Mouse (Mus musculus) activated CD4-positive, CD25-positive, alpha-beta regulatory T cell, adult 4 months (primary cell): ENCODE results near the gene Spsb1. TPM values are rescaled to one million over a fixed set of nuclear protein-coding genes. Genes with fewer than 3 reads are reported as not detected.

Experiments used
- ATAC-seq: one replicate; pipeline ENCODE4 v1.8.0; 2017
- polyA plus RNA-seq, 2 experiments: library from polyadenylated mRNA; unstranded; fragments of 100-300 nt; shearing (Covaris generic); gene quantifications; one replicate each; pipeline ENCODE4 v1.2.1; 2017

Gene Spsb1
- polyA plus RNA-seq, 2 experiments from 2014 or later = 4.0 to 6.3 TPM

DNA sequence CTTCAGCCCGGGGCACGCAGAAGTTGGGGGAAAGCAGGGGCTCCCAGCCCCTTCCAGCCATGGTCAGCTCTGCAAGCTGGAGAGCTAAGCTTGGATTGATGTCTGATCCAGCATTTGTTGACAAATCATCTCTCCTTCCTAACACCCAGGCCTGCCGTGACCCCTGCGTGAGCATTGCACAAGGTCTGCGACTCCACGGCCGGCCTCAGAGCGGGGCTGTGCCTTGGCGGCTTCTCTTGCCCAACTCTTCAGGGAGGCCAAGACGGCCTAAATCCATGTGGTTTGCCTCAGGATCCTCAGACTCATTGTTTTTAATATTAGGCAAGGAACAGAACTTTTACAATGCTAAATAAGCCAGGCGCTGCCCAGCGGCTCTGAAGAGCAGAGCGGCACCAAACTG, 3.6 kb downstream of the Spsb1 start:
- ATAC-seq = no peak

DNA sequence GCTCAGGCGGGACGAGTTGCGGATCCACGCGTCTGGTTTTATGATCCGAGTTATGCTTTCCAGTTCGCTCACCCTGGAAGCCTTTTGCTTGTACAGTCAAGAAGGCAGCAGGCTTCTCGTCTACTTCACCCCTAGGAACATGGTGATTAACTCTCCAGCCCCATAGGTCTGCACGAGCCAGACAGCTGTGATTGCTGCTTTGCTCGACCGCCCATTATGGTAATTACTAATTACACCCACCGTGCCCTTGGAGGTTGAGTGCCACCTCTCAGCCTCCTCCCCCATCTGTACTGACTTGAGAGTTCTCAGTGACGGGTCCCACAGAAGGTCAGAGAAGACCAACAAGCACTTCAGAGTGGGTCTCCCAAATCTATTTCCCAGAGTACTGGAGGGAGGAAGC, 5.2 kb downstream of the Spsb1 start:
- no peak for ATAC-seq

DNA sequence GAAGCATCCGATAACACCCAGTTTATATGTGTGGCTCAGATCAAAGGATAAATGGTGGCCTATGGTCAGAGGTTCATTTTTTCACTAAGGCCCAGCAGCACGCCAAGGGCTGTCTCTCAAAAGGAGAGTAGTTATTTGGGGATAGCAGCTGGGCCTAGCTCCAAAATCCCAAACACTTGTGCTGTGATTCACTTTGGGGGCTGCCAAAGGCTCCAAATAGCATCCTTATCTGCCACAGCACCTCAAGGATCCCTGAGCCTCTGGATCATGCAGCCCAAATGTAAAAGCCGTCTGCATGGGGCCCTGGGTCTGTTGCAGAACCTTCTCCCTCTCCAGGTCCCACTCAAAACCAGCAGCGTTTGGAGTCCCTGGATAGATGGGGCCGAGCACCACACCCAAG, 6.7 kb downstream of the Spsb1 start:
- no peak for ATAC-seq

DNA sequence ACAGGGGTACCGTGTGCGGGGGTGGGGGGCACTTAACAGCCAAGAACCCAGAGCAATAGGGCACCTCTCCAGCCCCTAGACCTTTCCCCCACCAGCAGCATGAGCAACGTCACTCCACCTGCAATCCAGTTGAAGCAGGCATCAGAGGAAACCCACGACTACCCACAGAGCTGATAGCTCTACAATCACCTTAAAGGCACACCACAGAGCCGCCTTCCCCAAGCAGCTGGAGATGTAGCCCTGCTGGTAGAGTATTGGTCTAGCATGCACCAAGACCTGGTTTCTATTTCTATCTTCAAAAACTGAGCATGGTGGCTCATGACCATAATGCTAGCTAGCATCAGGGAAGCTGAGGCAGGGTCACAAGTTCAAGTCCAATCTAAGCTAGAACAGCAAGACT, 7.4 kb downstream of the Spsb1 start:
- no peak for ATAC-seq

DNA sequence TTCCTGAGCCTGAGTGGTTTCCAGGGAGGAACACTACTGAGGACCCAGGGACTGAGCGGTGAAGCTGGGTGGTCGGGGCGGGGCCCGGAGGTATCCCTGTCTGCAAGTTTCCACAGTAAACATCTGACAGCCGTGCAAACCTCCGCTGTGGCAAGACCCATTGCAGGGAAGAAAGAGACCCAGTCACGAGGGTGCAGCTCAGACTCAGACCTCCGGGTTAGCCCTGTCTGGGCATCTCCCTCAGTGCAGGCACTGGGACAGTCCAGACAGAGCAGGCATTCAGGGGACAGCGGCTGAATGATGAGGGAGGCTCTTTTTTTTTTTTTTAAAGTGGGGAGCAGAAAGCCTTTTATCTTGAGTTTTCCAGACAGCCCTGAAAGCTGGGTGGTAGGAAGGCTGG, 9.6 kb downstream of the Spsb1 start:
- no peak for ATAC-seq

DNA sequence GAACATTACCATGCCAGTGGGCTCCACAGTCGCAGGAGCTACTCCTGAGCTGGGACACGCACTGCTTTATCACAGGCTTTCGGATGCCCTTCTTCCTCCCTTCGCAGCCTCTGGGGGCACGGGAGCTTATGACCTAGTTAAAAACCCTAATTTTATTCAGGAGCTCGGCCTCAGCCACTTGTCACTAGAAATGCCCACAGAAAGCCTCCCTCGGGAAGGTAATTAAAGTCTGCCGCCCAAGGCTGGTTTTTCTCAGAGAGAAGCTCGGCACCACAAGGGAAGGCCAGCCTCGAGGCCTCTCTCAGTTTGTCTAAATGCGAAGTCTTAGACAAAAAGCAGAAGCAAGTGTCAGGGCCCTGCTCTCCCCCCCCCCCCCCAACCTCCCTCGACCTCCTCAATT, 10.6 kb downstream of the Spsb1 start:
- no peak for ATAC-seq

DNA sequence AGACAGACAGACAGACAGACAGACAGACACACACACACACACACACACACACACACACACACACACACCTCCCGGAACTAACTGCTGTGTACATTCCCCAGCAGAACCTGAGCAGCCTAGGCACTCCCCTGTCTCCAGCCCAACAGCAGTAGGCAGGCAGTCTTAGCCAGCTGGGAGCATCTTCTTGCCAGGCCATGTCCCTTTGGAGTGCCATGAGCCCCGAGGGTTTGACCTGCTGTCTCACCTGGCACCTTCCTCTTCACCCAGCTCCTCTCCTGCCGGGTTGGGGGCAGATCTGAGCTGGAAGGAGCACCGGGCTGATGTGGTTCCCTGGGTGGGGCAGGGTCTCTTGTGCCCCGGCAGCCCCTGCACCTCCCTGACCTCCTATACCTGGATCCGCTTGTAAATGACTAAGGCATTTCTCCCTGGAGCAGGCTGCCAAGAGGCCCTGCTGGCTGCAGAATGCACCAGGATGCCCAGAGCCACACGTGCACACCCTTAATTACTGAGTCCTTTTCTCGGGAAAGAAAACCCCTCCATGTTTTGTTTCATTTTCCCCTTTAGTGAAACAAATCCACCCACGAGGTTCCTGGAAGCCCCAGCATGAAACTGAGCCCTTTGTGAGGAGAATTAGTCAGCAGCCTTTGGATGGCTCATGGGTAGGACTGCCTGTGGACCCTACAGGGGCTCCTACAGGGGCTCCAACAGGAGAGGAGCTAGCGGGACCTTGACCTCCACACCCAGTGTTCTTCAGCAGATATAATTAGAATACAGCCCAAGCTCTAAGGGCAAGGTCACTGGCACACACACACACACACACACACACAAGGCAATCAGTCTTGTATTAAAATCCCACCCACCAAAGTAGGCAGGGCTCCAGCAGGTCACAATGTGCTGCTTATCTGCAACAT, 11.8 kb downstream of the Spsb1 start:
- no peak for ATAC-seq

DNA sequence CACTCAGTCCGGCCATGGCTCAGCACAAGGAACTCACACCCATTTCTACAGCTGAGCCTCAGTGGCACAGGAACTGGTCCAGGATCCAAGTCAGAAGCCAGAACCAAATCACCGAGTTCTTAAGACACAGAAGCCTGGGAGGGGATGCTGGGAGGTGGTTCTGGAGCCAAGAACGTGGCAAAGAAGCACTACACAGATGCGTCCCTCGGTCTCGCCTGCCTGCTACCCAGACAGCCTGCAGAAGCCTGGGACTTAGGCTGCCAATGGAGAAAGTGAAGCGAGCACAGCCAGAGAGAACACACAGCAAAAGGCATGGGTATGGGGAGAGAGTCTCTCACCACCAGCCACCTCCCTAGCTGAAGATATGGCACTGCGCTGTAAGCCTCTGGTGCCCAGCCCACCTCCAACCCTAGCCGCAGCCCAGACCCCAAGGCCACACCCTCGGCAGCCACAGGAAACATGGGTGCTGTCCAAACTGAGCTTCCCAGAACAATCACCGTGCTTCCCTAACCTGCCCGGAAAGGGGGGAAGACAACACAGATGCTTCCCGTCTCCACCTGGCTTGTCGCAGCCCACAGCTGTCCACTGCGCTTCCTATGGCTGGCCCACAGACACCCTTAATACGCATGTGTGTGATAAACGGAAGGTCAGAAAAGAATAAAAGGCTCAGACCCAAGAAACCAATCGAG, 13.6 kb downstream of the Spsb1 start:
- ATAC-seq = no peak

DNA sequence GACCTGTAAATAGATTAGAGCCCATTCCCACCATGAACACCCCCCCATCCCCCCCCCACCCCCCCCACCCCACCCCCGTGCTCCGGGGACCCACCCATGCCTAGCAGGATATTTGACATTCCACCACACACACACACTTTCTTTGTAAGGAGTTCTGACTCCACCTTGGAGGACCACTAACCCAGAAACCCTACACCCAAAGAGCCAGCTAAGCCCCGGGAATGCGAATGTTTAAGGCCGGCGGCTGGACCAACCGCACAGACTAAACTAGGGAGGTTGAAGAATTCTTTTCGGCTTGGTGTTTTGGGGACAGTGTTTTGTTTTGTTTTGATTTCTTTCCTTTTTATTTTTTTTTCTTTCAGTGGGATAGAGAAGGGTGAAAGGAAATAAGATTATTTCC, 16.1 kb downstream of the Spsb1 start:
- no peak for ATAC-seq

DNA sequence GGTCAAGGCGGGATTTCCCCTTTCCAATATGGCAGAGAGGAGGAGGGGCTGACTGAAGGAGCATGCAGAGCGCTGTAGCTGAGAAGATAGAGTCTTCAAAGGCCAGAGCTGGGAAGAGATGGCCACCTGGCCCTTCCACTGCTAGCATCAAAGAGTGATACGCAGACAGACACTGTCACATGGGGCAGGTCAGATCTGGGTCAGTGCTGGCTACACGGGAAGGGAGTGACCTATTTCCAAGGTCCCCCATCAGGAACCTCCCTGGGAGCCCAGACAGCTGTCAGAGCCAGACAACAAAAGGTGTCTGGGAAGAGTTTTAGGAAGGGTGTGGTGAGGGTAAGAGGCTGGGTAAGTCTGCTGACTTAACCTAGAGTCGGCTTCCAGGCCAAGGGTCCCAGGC, 17.9 kb downstream of the Spsb1 start:
- ATAC-seq = no peak

DNA sequence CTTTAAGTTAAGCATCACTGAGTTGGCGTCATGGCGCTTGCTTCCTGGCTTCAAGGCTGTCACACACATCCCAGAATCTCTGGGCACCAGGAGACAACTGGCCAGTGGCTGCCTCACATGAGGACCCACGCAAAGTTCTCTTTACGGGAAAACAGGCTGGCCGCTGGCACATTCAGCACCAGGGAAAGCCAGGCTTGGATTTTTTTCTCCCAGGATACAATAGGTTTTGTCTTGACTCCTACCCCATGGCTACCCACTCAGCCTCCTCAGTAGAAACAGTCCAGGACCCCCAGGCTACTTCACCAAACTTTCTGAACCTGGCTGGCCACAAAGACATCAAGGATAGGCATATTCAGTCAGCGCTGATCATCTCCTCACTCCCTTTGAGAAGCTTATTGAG, 19.4 kb downstream of the Spsb1 start:
- ATAC-seq = no peak

DNA sequence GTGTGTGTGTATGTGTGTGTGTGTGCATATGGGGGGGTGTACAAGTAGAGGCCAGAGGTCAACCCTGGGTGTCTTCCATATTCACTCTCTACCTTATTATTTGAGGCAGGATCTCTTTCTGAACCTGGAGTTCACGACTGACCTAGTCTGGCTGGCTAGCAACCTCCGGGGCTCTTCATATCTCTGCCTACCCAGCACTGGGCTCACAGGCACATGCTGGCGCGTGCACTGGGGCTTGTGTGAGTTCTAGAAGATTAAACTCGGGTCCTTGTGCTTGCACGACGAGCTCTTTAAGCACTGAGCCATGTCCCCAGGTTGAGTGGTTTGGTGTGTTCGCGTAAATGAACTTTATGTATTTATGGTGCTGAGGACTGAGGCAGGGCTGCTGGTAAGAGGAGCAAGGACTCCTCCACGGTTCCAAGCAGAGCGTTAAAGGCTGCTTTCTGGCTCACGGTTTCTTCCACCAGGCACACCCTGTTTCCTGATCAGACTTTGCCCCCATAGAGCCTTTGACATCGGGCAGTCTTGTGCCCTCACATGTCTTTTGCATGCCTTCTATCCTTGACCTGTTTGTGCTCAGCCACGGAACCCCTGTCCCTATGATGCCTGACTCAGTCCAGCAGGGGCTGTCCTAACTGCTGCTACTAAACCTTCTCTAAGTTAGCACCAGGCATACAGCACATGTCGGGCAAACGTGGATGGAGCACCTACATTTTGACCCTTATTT, 21.2 kb downstream of the Spsb1 start:
- no peak for ATAC-seq

DNA sequence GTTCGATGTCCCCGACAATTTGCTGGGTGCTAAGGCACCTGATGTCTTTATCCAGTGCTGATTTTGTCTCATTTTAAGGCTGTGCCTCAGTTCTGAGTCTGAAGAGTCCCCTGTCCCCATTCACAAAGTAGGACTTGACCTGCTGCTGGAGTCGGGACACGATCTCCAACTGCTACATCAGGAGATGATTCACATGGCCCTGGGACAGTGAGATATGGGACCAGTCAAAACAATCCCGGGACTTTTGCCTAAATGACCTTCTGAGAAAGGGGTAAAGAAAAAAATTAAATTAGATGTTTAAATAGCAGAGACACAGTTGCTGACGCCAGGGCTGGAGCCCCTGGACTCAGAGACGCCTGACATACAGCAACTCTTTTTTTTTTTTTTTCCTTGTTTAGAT, 21.8 kb downstream of the Spsb1 start:
- ATAC-seq = no peak

DNA sequence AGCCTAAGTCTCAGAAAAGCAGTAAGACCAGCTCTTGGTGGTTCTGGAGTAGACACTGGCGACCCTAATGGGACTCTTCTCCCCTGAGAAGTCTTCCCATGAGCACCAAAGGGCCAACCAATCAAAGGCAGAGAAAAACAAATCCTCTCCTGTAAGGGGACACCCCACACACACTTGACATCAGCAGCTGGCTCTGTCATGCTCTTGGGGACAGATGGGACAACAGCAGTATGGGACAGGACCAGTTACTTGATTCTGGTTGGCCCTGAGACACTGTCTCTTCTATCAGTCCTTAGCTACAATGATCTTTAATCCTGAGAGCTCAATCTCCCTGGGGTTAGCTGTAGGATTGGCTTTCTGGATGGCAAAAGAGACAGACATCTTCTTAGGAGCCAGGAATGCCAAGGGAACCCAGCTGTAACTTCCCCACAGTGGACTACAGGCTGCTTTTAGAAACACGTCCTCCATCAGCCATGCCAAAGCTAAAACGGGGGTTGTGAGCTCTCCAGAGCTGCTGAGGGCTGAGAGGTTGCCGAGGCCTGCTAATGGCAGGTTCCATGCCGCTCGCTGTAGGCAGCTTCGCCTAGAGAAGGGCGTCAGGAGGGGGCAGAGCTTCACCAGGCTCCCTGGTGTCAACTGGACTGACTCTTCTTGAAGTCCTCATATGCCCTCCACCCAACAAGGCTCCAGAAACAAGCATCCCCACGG, 22.6 kb downstream of the Spsb1 start:
- no peak for ATAC-seq

DNA sequence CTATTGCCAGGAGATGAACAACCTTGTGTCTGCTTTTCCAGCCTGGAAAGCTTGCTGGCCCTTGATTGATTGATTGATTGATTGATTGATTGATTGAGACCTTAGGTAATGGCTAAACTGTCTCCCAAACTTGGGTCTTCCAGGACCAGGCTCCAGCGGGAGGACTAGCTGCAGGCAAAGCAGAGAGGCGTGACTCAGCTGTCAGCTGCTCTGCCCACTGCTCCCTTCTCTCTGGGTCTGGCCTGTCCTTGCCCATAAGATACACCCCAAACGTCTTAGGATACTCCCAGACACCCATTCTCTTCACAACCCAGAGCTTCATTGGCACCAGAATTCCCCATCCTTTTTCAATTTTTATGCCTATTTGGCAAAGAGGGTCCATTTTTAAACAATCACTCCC, 24.1 kb downstream of the Spsb1 start:
- ATAC-seq = no peak

DNA sequence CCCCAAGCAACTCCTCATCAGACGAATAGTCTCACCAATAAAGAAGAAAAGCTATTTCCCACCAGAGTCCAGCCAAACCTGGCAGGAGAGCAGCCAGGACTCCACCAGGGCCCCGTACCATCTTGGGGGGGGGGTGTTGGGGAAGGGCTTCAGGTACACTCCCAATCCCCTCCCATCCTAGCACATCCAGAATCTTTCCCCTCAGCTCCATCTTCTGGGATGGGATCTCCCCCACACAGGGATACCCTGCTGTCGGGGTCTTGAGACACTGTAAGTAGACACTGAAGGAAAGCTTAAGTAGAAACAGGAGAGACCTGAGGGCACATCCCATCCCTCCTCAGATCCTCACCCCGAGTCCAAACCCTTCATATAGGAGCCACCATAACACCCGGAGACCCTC, 31.8 kb downstream of the Spsb1 start:
- ATAC-seq = no peak

DNA sequence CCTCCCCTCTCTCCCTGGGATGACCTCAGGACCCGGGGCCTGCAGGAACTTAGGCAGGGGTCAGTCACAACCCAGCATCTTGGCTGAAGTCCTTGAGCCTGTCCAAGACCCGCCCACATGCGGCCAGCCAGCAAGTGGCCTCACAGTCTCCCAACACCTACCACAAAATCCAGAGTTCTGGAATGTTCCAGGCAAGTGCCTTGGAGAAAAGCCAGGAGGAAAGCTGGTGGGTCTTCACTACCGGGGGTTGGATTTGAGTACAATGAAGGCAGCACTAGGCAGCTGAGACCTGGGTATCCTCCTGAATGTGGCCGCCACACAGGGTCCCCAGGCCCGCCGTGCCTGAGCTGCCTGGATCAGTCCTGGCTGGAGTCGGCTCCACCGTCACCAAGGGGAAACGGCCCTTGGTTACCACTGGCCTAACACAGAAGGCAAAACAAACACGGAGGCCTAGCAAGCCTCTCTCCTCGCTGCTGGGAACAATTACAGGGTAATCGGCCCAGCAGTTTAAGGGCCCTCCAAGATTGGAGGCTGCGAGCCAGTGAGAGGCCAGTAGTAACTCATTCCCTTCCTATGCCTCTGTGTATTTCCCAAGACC, 32.6 kb downstream of the Spsb1 start:
- no peak for ATAC-seq

DNA sequence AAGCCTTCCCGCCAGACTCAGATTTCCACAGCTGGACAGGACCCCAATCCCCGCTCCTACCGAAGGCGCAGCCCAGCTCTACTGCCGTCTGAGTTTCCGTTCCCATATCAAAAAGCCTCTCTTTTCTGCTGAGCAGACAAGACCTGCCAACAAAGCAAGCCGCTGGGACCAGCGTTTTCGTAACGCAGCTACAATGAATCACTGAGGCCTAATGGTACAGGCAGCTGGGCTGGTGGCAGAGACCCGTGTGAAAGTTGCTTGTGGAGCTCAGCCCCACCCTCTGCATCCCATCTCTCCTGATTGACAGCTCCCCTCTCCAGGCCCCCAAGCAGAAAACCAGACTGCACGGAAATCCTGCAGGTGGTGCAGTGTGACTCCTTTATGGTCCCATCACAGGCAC, 34.0 kb downstream of the Spsb1 start:
- ATAC-seq = no peak

DNA sequence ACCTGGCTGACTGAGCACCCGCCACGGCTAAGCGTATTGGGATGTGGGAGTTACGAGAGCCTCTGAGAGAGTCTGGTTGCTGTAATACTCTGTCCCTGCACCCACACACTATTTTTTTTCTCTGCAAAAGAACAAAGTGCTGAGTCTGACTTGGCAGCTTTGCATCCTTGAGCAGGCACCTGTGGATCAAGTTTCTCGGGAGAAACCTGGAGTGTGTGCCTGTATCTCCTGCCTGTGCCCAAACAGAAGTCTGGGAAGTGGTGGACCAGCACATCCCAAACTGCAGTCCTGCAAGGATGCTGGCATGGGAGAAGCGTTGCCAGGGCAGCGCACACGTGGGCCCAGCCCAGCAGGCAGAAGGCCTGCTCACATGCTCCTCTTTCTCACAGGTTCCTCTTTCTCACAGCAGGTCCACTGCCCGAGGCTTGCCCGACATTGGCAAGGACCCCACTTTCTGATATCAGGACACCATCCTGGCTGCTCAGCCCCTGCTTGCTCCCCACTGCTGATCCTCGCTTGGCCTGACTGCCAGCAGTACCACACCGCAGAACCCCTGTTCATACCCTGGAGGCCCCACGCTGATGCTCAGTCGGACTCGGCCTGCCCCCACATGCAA, 36.3 kb downstream of the Spsb1 start:
- ATAC-seq = no peak

DNA sequence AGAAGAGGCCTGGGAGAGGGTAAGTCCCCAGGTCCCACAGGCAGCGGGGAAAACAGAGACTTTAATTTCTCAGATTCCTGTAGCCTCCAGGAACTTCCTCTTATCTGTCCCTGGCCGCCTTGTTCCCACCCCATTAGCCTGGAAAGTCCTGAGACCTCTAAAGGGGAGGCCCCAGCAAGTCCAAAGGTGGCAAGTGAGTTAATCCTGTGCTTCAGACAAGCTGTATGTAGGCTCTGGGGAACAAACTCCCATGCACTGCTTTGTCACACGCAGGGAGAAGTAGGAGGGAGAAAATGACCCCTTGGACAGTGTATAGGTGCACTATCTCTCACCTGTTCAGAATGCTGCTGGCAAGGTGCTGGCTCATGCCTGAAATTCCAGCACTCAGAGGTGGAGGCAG, 38.0 kb downstream of the Spsb1 start:
- no peak for ATAC-seq

DNA sequence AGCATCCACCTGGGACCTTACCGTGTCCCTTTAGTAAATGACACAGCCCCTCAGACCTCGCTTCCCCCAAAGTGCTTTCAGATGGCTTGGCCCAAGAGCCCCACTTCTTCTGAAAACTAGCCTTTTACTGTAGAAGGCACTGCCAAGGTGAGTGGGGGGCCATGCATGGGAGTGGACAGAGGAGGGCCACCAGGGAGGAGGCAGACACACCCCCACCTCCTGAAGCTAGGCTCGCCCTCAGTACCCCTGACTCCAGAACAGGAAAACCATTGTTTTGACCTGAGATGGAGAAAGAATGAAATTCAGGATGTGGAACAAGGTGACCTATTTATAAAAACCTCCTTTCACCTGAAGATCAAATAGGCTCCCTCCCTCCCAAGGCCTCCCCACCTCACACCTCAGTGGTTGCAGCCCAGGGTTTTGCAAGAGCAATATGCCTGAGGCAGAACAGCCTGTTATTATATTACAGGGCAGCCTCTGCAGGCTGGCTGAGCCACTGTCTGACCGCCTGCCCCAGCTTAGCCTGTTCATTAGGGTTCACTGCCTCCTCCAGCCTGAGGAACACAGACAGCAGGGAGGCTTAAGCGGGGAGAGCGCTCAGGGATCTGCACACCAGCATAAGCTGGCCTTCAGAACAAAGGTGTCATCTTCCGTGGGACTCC, 41.0 kb downstream of the Spsb1 start:
- no peak for ATAC-seq

DNA sequence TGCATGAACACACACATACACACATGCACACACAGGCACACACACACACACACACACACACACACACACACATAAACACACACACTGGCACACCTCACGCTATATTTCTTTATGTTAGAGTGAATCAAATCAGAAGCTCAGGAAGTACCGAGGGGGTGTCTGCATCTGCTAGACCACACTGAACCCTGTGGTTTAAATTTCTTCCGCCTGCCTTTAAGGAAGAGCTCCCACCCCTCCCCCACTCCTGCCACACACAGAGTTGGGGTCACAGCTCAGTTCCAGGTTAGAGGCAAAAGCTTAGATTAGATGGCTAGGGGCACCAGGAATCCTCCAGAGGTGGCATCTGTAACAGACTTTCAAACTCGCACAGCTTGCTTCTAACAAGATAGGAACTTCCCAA, 42.4 kb downstream of the Spsb1 start:
- peak; percentile 49 for ATAC-seq
